Mouse (Mus musculus): ENCODE measurements around the gene Tom1l1.

Tom1l1 gene

DNA sequence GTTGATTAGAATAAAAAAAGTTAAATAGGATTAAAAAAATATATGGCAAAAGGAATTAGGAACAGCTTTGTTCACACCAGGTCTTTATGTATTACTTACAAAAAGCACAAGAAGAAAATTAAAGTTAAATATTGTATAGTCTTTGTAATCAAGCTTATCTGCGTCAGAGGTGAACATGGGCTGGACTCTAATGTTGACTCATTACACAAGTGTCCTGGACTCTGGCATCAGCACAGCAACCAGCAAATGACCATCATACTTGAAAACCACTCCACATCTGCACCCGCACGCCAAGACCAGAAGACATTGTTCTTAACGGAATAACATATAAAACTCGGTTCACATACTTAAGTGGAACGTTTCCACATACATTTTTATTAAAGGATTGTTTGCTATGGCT lies 20.8 kb downstream of the Tom1l1 start:
- no peak for DNase-seq (ENCODE audit: low spot score)

DNA sequence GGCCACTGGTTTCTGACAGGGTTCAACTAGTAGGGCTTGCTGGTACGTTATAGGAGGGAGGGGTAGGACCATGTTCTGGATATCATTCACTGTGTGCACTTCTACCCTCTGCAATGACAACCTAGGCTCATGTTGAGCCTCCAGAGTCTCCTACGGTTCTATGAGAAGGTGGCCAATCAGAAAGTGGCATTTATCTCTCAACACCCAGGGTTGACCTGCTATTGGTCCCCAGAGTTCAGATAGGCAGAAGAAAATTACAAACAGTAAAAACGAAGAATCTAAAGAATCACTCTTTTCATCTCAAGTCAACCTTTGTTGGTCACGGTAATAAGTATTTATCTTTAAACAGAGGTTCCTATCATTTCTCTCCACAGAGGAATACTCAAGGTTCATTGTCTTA lies 21.2 kb downstream of the Tom1l1 start:
- no peak for DNase-seq (ENCODE audit: low spot score)

DNA sequence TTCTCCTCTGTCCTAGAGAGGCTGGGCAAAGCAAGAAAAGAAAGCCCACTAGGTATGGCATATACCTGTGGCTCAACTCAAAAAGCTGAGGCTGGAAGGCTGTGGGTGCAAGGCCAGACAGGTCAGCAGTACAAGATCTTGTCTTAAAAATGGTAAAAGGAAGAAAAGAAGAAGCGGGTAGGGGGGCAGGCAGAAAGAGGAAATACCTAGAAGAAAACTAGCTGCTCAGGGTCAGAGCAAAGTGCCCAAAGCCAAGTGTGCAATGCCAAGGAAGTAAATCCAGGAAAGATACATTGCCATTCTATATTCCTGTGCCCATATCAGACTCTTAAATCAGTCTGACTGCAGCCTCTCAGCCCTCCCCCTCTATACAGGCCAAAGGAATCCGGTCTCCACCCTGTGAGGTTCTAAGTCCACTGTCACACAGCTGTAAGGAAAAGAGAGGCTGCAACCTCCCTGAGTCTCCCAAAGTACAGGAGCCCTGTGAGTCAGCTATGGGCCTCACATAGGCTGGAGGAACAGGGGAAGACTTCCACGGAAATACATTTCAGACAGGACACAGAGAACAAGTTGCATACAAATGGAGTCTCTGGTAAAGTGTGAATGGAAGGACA lies 21.9 kb downstream of the Tom1l1 start:
- DNase-seq (ENCODE audit: low spot score): no peak

DNA sequence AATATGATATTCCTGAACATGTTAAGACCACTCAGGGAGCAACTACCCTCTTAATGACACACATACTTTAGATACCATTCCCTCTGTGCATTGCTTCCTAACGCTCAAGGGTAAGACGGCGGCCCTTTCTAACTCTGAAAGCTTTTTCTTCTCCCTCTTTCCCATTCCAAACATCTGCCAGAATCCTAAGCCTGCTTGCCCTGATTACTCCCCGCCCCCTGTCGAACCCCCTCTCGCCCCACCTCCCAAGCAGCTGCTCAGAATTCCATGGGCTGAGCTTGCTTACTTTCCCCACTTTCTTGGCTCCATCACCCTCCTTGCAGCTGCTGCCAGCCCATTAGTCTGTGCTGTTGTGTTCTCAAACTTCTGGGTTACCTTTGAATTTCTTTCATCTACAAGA lies 23.0 kb downstream of the Tom1l1 start:
- DNase-seq (ENCODE audit: low spot score): no peak

DNA sequence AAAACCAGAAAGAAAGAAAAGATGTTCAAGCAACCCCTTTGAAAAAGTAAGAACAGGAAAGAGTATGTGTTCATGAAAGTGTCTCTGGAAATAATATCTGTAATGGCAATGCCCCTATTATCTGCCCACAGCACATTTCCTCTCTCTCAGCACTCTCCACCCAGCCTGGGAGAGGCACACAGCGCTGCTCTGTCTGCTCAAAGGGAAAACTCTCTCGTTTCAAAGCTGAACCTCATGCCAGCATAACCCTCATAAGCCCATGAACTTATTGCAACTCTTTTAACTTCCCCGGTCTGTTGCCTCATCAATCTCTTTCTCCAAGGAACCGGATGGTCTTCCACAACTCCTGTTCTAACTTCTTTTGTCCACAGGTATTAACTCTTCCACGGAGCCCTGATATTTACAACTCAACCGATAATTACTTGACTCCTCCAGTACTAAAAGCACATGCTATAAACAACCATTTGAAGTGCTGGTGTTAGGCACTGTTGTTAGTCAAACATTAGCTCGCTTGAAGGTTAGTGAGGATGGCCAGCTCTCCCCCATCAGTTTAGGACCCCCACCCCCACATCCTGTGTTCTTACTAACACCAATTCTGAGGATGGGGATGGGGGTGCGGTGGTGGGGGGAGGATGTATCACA lies 23.7 kb downstream of the Tom1l1 start:
- DNase-seq (ENCODE audit: low spot score): no peak

DNA sequence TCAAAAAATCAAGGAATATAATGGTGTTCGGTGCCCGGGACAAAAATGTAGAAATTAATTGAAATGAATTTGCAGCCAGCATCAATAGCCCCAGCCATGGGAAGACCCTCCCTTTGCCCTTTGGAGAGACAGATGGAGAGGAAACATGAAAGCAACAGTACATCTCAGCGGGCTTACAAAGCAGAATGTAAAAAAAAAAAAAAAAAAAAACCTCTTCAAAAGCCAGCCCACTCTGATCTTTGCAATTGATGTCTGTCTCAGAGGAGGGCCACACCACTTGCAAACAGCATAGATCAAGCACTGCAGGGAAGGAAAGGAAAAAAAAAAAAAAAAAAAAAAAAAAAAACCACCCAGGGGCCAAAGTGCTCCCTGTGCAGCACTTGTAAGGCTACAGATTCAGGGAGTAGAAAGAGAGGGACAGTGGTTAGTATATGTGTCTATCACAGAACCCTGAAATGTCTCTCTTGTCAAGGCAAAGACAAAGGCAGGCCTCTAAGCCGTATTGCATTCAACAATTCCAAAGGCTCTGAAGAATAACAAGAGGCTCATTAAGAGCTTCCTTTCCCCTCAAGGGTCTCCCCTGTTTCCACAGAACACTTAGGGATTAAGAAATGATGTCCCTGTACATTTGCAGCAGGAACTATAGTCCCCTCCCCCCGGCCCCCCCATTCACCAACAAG lies 24.4 kb downstream of the Tom1l1 start:
- DNase-seq (ENCODE audit: low spot score): no peak

DNA sequence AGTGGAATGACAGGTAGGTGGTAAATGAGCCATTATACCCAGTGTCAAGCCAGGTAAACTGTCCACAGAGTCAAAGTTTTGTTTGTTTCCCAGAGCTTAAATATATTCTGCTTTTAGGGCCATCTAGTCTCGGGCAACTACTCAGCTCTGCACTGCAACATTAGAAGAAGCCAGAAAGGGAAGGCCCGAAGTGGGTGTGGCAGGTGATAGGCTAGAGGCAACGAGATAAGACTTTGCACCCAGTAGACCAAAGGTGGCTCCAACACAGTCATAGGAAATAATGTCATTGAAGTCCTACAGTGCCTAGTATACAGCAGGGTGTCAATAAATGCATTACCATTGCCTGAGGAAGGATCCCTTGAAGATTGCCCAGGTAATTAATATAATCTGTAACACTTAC lies 25.1 kb downstream of the Tom1l1 start:
- DNase-seq (ENCODE audit: low spot score): no peak

DNA sequence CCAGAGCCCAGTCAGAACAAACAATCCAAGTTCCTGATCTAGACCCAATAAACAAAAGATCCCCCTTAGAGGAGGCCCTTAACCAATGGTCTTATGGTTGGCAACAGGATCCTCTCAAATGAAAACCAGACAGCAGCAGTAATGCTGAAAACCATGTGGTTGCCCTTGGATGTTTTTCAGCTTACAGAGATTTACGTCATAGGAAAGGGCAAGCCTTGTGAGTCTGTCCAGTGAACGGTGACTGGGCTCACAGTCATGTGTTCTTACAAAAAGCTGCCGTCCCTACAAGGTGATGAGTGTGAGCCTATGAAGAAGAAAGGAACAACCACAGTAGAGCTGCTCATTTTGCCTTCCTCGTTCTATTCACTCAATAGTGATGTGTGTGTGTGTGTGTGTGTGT lies 27.5 kb downstream of the Tom1l1 start:
- DNase-seq (ENCODE audit: low spot score): peak; percentile 14

DNA sequence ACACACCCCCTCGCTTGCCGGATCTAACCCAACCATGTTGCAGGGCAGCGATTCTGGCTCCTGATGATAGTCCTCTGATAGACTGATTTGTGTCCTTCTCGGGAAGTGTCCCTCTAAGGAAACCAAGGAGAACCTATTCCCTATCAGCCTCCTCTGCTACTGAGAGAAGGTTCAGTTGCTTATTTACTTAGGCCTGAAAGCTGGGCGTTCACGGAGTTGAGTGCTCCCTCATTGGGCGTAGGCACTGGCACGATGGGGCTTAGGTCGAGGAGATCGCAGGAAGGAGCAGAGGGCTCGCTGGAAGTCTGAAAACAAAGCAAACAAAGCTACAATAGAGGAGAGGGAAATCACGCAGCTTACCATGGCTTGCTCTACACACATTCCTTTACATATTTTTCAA lies 30.6 kb downstream of the Tom1l1 start:
- no peak for DNase-seq (ENCODE audit: low spot score)

DNA sequence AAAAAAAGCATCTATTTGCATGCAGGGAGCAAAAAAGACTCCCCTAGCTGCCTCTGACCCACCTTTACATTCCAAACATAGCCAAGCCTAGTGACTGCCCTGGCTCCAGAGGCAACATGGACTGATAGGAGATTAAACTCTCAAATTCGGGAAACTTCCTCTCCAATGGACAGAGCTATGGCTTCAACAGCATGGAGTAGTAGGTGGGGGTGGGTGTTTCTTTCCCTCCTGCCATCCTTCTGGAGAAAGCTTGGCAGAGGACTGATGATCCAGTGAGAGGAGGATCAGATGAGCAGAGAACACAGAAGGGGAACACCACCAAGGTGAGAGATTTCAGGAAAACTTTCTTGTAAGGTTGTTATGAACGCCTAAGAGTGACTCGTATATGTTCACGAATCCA lies 35.6 kb downstream of the Tom1l1 start:
- DNase-seq (ENCODE audit: low spot score): no peak

DNA sequence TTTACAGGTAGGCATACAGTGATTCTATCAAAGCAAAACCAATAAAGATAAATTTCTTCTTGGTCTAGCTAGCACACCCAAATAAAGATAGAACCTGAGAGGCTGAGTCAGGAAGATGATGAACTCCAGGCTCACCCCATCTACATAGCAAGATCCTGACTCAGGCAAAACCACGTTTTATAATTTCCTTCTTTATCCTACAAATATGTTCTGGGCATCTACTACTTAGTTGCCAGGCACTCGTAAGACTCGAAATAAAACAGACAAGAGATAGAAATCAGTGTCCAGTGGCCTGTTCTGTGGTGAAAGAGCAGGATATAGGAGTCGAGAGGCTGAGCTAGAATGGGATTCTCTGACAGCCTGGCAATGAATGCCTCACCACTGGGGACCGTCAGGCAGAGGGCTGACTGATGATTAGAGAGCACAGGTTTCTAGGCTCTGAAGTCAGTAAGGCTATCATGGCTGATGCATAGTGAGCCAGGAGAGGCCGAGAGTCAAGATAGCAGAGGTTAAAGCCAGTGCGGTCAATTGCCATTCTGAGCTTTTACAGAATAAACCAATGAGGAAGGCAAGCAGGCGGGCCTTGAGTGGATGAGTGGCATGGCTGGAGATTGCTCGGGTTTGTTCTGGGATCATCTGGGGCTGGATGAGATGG lies 37.8 kb downstream of the Tom1l1 start:
- no peak for DNase-seq (ENCODE audit: low spot score)

DNA sequence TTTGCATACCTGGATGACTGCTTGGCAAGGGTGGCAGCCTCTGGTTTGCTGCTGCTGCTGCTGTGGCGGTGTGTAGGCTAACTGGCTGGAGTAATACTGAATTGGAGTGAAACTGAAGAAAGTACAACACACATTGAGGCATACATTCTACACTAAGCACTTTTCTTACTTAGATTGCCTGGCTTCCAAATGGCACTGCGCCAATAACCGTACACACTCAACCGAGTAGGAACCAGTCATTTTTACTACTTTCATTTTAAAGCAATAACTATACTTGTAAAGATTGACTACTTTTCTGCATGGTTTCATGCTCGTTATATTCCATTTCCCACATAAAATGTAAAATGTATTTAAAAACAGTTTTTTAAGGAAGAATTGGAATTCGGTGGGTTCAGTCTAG lies 38.4 kb downstream of the Tom1l1 start:
- DNase-seq (ENCODE audit: low spot score): no peak

DNA sequence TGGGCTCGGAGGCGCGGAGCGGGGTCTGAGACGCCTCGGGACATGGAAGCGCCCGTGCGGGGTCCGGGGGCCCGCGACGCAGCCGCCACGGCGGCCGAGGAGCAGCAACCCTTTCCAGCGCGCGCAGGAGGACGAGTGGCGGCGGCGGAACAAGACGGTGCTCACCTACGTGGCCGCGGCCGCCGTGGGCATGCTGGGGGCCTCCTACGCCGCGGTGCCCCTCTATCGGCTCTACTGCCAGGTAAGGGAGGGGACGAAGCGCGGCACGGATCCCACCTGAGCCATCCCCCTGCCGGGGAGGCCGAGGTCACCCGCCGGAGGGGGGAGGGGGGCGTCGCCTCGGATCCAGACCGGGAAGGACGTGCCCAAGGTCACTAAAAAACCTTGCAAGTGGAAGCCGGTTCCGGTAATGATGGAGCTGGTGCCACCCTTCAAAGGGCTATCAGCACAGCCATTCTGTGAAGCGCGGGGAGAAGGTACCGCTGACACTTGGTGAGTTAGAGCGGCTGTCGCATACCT lies 49.8 kb downstream of the Tom1l1 start:
- peak; percentile 27 for DNase-seq (ENCODE audit: low spot score)

DNA sequence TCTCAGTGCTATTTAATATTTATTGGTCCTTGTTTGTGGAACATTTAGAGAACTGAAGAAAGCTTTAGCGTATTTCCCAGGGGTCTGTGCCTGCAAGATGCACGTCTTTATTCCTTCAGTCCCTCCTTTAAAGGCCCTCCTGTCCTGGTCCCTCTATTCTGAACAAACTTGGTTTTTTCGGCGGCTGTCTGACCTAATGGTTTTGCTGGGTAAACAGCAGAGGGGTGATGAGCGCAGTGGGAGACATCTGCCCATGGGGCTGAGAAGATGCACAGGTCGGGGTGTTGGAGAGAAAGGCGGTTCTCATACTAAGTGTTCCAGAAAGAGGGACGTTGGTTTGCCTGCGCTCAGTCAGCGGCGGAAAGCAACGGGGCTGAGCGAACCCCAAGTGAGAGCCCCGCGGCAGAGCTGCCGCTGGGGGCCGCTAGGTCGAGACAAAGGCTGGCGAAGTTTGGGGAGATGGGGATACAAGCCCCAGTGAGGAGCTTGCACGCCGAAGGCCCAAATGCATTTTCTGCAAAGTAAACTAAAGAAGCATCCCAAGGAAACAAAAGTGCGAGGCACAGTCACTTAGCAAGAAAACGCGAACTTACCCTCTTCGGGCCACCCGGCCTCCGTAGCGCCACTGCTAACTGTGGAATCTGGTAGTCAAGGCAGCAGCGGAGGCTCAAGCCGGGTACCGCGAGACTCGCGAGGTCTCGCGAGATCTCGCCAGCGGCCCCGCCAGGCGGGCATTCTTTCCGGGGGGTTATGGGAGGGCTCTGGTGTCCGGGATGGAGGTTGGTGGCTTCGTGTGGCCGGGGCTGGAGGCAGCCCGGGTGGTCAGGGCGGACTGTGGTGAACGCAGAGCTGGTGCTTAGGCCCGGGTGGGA lies 50.5 kb downstream of the Tom1l1 start, which contains the start of the genes Stxbp4 and Cox11:
Gene Stxbp4 (minus strand): TSS at position 645 of the 872 bp plus-strand sequence.
Gene Cox11 (plus strand): TSS at position 734 of the 872 bp plus-strand sequence.
- peak; percentile 92 for DNase-seq (ENCODE audit: low spot score)

DNA sequence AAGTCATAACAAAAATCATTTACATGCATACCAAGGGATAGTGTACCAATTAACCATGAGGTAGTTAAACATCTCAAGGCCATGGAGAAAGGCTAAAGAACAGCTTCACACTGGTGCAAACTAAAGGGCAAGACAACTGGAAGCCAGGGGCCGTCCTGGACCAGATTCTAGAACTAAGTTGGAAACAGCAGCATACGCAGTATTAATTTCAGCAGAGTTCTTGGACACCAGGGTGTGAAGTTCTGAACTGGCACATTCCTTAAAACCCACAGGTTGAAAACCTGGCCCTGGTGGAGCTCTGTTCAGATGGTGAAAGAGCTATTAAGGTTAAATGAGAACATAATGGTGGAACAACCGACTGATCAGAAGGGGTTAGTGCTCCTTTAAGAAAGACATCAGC lies 53.5 kb downstream of the Tom1l1 start:
- no peak for DNase-seq (ENCODE audit: low spot score)

DNA sequence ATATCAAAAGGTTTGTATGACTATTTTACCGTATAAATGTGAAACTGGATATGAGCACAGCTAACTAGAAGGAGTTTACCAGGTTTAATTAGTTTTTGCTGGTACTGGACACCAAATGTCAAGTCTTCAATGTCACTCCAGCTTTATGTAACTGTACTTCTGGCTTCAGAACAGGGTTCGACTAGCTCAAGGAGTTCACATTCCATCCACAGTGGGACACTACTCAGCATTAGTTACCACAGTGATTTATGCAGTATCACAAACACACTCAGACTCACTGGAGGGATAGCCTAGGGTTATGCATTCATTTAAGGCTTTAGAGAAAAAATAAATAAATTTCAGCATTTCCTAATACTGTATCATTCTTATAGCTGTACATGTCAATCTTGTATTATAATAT lies 55.7 kb downstream of the Tom1l1 start:
- no peak for DNase-seq (ENCODE audit: low spot score)

DNA sequence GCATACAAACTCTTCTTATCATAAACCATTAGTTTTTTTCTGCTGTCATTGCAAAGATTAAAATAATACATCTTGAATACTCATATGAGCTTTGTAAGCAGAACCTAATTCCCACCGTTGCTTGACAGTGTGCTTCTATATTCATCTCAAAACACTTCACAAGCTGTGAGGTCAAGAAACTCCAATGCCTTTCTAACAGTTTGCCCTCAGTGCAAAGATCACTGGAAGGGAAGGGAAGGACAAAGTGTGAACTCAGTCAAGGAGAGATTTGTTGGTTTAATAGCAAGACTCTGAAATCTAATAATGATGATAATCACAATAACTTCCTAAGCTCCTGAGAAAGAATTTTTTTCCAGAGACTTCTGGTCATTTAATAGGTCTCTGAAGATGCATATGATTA lies 60.4 kb downstream of the Tom1l1 start:
- DNase-seq (ENCODE audit: low spot score): no peak

DNA sequence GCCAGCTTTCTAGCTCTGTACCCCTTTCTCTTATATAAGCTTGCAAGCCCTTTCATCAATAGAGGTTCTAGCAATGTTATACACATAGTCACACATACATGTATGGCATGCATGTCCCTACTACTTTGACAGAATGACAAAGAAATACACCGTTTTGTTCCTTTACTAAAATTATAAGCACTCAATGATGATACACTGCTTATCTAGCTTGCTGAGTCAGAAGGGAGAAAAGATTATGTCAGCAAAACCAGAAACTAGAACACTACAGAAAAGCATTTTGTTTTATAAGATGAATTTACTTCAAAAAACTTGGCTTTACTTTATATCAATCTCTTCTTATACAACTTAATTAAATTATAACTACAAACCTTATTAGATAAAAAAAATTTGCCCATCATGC lies 63.0 kb downstream of the Tom1l1 start:
- DNase-seq (ENCODE audit: low spot score): no peak

DNA sequence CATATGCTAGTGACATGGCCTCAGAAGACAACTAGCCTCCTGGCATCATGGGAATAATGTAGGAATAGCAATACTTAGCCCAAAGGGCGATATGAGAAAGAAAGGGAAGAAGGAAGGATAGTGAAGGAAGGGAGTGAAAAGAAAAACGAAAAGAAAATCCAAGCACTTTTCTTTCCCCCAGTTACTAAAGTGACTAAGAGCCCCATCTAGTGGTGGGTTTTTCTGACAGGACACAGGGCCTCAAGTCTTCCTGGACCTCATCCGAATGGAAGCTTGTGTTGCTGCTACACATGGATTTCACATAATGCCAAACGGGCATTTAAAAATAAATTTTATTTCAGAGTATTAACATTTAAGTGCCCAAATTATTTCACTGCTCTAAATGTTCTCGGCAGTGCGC lies 64.7 kb downstream of the Tom1l1 start:
- DNase-seq (ENCODE audit: low spot score): peak; percentile 79

DNA sequence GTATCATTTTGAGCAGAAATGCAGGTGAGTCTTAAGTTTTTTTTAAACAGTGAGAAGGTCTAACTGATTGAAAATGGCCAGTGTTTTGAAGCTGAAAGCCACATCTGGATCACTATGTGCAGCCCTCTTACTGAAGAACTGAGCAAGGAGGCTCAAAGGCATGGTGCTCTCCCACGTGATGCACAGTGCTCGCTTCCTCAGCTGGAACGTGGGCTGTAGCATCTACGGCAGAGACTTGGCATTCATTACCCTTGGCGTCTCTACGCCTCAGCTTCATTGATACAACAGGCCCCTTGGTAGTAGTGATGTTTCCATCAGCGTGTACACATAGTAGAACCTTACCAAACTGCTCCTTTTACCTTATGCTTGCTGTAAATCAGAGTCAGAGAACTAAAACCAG lies 65.7 kb downstream of the Tom1l1 start:
- DNase-seq (ENCODE audit: low spot score): no peak

DNA sequence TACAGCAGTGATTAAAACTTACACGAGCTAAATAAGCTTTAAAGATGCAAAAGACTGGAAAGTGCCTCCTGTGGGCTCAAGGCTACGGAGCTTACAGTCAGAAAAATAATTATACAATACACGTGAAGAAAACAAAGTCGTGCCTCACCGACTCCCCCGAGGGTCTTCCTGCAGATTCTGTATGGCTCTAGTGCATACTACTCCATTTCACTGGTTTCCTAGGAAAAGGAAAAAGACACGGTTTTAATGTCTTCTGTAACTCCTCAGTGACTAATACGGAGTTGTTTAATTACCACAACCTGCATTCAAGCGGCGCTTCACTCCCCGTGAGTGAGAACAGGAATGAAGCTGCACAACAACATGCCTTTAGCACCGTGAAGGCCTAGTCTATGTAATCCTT lies 66.1 kb downstream of the Tom1l1 start:
- no peak for DNase-seq (ENCODE audit: low spot score)

DNA sequence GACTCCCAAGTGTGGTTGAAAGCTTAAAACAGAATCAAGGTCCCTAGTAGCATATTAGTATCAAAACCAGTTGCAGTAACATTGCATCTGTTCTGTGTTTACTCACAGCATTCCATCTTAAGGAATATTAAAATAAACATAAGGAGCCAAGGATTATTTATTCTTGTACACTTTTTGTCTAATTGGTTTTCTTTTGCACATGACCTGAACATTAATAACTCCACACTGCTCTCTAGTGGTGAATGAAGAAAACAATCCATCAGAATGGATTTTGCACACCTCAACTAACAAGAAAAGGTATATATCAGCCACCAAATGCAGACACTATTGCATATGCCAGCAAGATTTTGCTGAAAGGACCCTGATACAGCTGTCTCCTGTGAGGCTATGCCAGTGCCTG lies 71.7 kb downstream of the Tom1l1 start:
- DNase-seq (ENCODE audit: low spot score): peak; percentile 63

Measured in adipocyte (in vitro differentiated cells).